Mouse (Mus musculus) liver, postnatal 0 days (tissue): ENCODE data around the gene Lats2.

ENCODE experiments used
- CTCF ChIP-seq: sonication (generic); IDR thresholded peaks from 2 replicates; pipeline ENCODE4 v1.5.1; 2016; ENCODE audit warnings: antibody characterized with exemption, low read depth
- EP300 ChIP-seq: IDR thresholded peaks from 2 replicates; pipeline ENCODE4 v1.6.1; 2016; ENCODE audit warnings: antibody characterized with exemption, low read depth, mild to moderate bottlenecking

DNA sequence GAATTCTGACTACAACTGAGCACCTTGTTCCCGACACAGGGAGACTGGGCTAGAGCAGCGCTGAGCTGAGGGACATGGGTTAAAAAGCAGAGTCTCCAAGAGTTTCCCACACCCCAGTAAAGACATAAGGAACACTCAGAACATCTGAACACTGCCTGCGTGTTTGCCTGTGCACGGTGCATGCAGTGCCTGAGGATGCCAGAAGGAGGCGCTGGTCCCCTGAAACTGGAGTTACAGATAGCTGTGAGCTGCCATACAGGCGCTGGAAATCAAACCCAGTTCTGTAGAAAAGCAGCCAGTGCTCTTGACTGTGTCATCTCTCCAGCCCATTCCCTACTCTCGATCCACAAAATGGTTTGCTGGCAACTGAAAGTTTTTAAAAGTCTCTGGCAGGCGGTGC is 32.0 kb downstream of the Lats2 start:
- TF ChIP-seq CTCF (peak; percentile 69), EP300 (no peak)
